Comparison of ENCODE assay signal across 18 mouse cellular contexts in the genomic region with DNA sequence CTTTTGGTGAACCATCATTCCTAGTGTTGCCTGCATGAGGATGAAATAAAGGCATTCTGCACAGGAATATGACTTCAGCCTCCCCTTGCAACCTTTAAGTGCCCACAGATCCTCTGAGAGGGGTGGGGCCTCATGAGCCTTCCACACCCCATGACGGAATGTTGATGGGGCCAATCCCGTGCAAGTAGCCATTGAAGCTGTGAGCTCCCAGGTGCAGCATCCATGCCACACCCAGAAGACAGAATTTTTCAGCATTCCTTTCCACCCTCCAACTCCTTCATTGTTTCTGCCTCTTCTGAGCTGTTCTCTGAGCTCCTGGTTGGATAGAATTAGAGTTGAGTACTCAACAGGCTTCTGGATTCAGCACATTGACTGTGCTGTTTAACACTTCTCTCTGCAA.
"Had no signal": no experiment of that assay in that cellular context is flagged by ENCODE, and none has a peak within 500 bp of the region (broad histone marks: within the 10 kb centered on the region; RNA-seq: fewer than 3 reads in every experiment).

No protein-coding gene starts in this region.

- H3K4me1 ChIP-seq: lung, embryonic 15.5 days; megakaryocyte, embryonic 14.5 days; midbrain, embryonic 10.5 days; midbrain, embryonic 12.5 days; neural tube, embryonic 12.5 days; stomach, embryonic 15.5 days had no signal

- H3K9me3 ChIP-seq: lung, embryonic 15.5 days; midbrain, embryonic 12.5 days; stomach, embryonic 15.5 days had no signal

- H3K36me3 ChIP-seq: lung, embryonic 15.5 days; midbrain, embryonic 10.5 days; midbrain, embryonic 12.5 days; neural tube, embryonic 12.5 days; stomach, embryonic 15.5 days had no signal

- H3K27me3 ChIP-seq: lung, embryonic 15.5 days; megakaryocyte, embryonic 14.5 days; midbrain, embryonic 12.5 days; neural tube, embryonic 12.5 days; stomach, embryonic 15.5 days had no signal

- H3K9ac ChIP-seq: liver, postnatal 0 days; lung, embryonic 15.5 days; midbrain, embryonic 12.5 days; neural tube, embryonic 12.5 days; stomach, embryonic 15.5 days had no signal

- H3K4me3 ChIP-seq: lung, embryonic 15.5 days; megakaryocyte, embryonic 14.5 days; midbrain, embryonic 10.5 days; midbrain, embryonic 12.5 days; myocyte; neural tube, embryonic 12.5 days; stomach, embryonic 15.5 days had no signal

- H3K27ac ChIP-seq: lung, embryonic 15.5 days; macrophage; midbrain, embryonic 10.5 days; midbrain, embryonic 12.5 days; neural tube, embryonic 12.5 days; stomach, embryonic 15.5 days; stomach, postnatal 0 days had no signal

- DNase-seq: liver, postnatal 0 days; lung, adult 2 months; lung, postnatal 14 days; lung, postnatal 36 days; midbrain, embryonic 14.5 days; right cerebral cortex, postnatal 14 days; thymus, adult 2 months; thymus, postnatal 25 days; thymus, postnatal 4 days had no signal
